Mouse (Mus musculus): ENCODE data around the gene Gm44579. TPM values are rescaled to one million over a fixed set of nuclear protein-coding genes. Genes with fewer than 3 reads are reported as not detected.

The Gm44579 gene
- polyA plus RNA-seq, 1 experiment from 2014 or later, result not detected

DNA sequence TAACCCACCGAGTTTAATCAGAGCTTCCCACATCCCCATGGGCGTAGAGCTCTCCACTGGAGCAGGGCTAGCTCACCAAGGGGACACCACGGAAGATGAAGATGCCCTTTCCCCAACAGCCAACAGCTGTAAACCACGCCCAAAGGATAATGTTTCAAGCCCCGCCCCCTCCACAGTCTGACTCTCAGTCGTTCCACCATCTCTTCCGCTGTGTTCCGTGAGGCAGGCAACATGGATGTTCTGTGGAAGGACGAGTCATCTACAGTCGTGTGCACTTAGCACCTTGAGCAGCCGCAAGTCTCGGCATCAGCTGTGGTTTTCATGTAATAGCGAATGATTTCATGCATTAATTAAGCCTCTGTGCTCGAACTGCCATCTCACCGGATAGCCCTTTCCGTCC, 4.8 kb upstream of the Gm44579 start:
- no peak overlapping the region for H3K27ac ChIP-seq (ENCODE audit: low read depth, low read length)
- no peak overlapping the region for H3K4me2 ChIP-seq (replicated peaks; ENCODE audit: low read depth)
- TF ChIP-seq CTCF (IDR thresholded peaks at IDR 0.05; ENCODE audit: low read depth), result no peak
- no peaks in the 10 kb centered on the region for H3K4me1 ChIP-seq (replicated peaks; ENCODE audit: control insufficient read depth, insufficient read depth, low read length)
- no peak overlapping the region for H3K9ac ChIP-seq (ENCODE audit: low read depth, low read length)
- H3K27me3 ChIP-seq (replicated peaks; ENCODE audit: control insufficient read depth, insufficient read depth, low read length), result no peaks in the 10 kb centered on the region
- ATAC-seq, result no peak
- no peaks in the 10 kb centered on the region for H3K9me3 ChIP-seq (ENCODE audit: control insufficient read depth)
- WGBS, result 46% methylated on average over 16 of the region's 16 CpGs
- H3K4me3 ChIP-seq (ENCODE audit: low read depth, low read length), result no peak overlapping the region
- H3K36me3 ChIP-seq (ENCODE audit: control insufficient read depth, insufficient read depth), result no peaks in the 10 kb centered on the region

DNA sequence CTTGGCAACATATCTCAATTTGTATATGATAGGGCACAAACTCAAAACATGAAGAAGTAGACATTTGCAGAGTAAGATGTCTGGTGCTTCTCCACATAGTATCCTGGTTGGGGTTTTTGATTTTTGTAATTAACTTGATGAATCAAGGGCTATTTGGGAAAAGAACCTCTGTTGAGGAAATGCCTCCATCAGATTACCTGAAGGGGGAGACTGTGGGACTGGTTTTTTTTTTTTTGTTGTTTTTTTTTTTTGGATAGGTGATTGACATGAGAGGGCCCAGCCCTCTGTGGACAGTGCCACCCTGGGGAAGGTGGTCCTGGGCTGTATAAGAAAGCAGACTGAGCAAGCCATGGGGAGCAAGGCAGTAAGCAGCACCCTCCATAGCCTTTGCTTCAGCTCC, 1.6 kb upstream of the Gm44579 start:
- no peaks in the 10 kb centered on the region for H3K9me3 ChIP-seq (ENCODE audit: control insufficient read depth)
- H3K4me3 ChIP-seq (ENCODE audit: low read depth, low read length), result no peak overlapping the region
- TF ChIP-seq CTCF (IDR thresholded peaks at IDR 0.05; ENCODE audit: low read depth), result no peak
- H3K27ac ChIP-seq (ENCODE audit: low read depth, low read length), result no peak overlapping the region
- no peak overlapping the region for H3K4me2 ChIP-seq (replicated peaks; ENCODE audit: low read depth)
- H3K9ac ChIP-seq (ENCODE audit: low read depth, low read length), result no peak overlapping the region
- no peaks in the 10 kb centered on the region for H3K27me3 ChIP-seq (replicated peaks; ENCODE audit: control insufficient read depth, insufficient read depth, low read length)
- H3K4me1 ChIP-seq (replicated peaks; ENCODE audit: control insufficient read depth, insufficient read depth, low read length), result no peaks in the 10 kb centered on the region
- no peaks in the 10 kb centered on the region for H3K36me3 ChIP-seq (ENCODE audit: control insufficient read depth, insufficient read depth)
- no peak for ATAC-seq

DNA sequence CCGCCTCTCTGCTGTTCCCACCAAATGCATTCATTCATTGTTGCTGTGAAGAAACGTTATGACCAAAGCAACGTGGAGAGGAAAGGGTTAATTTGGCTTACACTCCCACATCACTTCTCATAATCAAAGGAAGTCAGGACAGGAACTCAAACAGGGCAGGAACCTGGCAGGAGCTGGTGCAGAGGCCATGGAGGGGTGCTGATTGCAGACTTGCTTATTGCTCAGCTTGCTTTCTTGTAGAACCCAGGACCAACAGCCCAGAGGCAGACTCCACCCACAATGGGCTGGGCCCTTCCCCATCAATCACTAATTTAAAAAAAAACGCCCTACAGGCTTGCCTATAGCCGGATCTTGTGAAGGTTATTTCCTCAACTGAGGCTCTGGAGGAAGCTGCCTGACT, 6.6 kb downstream of the Gm44579 start:
- Histone ChIP-seq H3K4me1 (replicated peaks; ENCODE audit: control insufficient read depth, insufficient read depth, low read length) (no peaks in the 10 kb centered on the region), H3K36me3 (ENCODE audit: control insufficient read depth, insufficient read depth) (no peaks in the 10 kb centered on the region), H3K9me3 (ENCODE audit: control insufficient read depth) (no peaks in the 10 kb centered on the region), H3K4me2 (replicated peaks; ENCODE audit: low read depth) (no peak overlapping the region), H3K4me3 (ENCODE audit: low read depth, low read length) (no peak overlapping the region), H3K9ac (ENCODE audit: low read depth, low read length) (no peak overlapping the region), H3K27me3 (replicated peaks; ENCODE audit: control insufficient read depth, insufficient read depth, low read length) (no peaks in the 10 kb centered on the region), H3K27ac (ENCODE audit: low read depth, low read length) (no peak overlapping the region)
- ATAC-seq, result no peak
- 60% methylated on average over 5 of the region's 5 CpGs for WGBS
- no peak for TF ChIP-seq CTCF (IDR thresholded peaks at IDR 0.05; ENCODE audit: low read depth)

DNA sequence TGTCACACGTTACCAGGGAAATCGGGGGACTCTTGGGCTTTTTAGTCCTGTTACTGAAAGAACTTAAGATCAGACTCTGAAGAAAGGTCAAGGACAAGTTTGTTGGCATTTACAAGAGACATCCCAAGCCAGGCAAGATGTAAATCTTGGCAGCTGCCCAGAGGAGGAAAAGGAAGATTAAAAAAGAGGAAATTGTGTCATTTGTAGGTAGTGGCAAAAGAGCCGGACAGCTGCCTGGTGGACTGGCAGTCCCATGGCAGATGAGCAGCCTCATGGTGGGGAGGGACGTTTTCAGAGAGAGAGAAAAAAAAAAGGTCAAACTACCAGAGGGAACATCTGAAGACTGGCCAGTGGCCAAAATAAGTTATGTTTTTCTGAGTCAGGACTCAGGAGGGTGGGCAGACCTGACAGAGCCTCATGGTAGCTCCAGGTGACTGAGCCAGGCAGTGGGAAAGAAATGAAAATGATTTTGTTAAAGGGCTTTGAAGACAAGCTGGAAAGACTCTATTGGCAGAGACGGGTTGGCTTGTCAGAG, 7.4 kb downstream of the Gm44579 start:
- Histone ChIP-seq H3K4me1 (replicated peaks; ENCODE audit: control insufficient read depth, insufficient read depth, low read length) (no peaks in the 10 kb centered on the region), H3K9ac (ENCODE audit: low read depth, low read length) (no peak overlapping the region), H3K36me3 (ENCODE audit: control insufficient read depth, insufficient read depth) (no peaks in the 10 kb centered on the region), H3K4me3 (ENCODE audit: low read depth, low read length) (no peak overlapping the region), H3K9me3 (ENCODE audit: control insufficient read depth) (no peaks in the 10 kb centered on the region), H3K27me3 (replicated peaks; ENCODE audit: control insufficient read depth, insufficient read depth, low read length) (no peaks in the 10 kb centered on the region), H3K4me2 (replicated peaks; ENCODE audit: low read depth) (no peak overlapping the region), H3K27ac (ENCODE audit: low read depth, low read length) (no peak overlapping the region)
- 70% methylated on average over 5 of the region's 5 CpGs for WGBS
- no peak for TF ChIP-seq CTCF (IDR thresholded peaks at IDR 0.05; ENCODE audit: low read depth)
- no peak for ATAC-seq

DNA sequence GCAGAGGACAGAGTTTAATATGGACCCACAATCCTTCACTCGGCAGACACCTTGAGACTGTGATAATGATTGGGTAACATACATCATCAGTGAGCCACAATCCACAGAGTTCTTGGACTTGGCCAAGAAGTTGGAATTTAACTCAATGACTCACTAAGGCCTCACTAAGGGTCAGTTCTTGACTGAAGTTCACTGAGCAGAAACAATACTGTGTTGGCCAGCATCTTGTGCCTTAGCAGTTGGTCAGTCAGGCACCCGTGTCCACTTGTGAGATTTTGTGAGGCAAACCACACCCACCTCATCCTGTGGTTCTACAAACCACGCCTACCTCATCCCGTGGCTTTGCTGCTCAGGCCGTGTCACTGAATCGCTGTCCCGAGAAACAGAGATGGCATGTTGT, 11.1 kb downstream of the Gm44579 start:
- no peak overlapping the region for H3K4me3 ChIP-seq (ENCODE audit: low read depth, low read length)
- no peaks in the 10 kb centered on the region for H3K36me3 ChIP-seq (ENCODE audit: control insufficient read depth, insufficient read depth)
- no peak overlapping the region for H3K4me2 ChIP-seq (replicated peaks; ENCODE audit: low read depth)
- H3K9ac ChIP-seq (ENCODE audit: low read depth, low read length), result no peak overlapping the region
- no peak for ATAC-seq
- no peaks in the 10 kb centered on the region for H3K27me3 ChIP-seq (replicated peaks; ENCODE audit: control insufficient read depth, insufficient read depth, low read length)
- no peaks in the 10 kb centered on the region for H3K9me3 ChIP-seq (ENCODE audit: control insufficient read depth)
- no peak overlapping the region for H3K27ac ChIP-seq (ENCODE audit: low read depth, low read length)
- WGBS, result 68% methylated on average over 7 of the region's 7 CpGs
- H3K4me1 ChIP-seq (replicated peaks; ENCODE audit: control insufficient read depth, insufficient read depth, low read length), result no peaks in the 10 kb centered on the region
- no peak for TF ChIP-seq CTCF (IDR thresholded peaks at IDR 0.05; ENCODE audit: low read depth)

DNA sequence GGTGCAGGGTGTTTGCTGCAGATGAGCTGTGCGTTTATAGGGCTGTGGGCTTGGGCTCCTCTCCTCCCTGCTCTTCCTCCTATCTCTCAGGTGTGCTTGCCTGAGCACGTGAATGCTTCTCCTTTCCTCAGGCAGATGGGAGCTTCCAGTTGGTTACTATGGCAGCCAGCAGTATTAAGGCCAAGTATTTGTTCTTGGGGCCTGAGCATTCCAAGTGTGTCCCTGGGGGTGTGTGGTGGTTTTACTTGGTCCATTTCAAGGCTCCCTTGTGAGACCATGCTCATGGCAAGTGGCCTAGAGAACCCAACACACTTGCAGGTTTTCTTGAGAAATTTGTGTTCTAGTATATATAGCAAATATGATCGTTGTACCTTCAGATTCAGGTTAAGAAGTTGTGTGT, 25.3 kb downstream of the Gm44579 start, which contains the start of gene Olfr288:
Olfr288 (minus strand) TSS at position 101 of the 400 bp plus-strand sequence.
- H3K27me3 ChIP-seq (replicated peaks; ENCODE audit: control insufficient read depth, insufficient read depth, low read length), result no peaks in the 10 kb centered on the region
- H3K4me3 ChIP-seq (ENCODE audit: low read depth, low read length), result no peak within 1 kb of the TSS
- TF ChIP-seq CTCF (IDR thresholded peaks at IDR 0.05; ENCODE audit: low read depth), result no peak
- H3K4me2 ChIP-seq (replicated peaks; ENCODE audit: low read depth), result no peak within 1 kb of the TSS
- WGBS, result 53% methylated on average over 3 of the region's 3 CpGs
- no peaks in the 10 kb centered on the region for H3K4me1 ChIP-seq (replicated peaks; ENCODE audit: control insufficient read depth, insufficient read depth, low read length)
- H3K27ac ChIP-seq (ENCODE audit: low read depth, low read length), result no peak within 1 kb of the TSS
- no peaks in the 10 kb centered on the region for H3K36me3 ChIP-seq (ENCODE audit: control insufficient read depth, insufficient read depth)
- H3K9me3 ChIP-seq (ENCODE audit: control insufficient read depth), result no peaks in the 10 kb centered on the region
- H3K9ac ChIP-seq (ENCODE audit: low read depth, low read length), result no peak within 1 kb of the TSS
- no peak for ATAC-seq

DNA sequence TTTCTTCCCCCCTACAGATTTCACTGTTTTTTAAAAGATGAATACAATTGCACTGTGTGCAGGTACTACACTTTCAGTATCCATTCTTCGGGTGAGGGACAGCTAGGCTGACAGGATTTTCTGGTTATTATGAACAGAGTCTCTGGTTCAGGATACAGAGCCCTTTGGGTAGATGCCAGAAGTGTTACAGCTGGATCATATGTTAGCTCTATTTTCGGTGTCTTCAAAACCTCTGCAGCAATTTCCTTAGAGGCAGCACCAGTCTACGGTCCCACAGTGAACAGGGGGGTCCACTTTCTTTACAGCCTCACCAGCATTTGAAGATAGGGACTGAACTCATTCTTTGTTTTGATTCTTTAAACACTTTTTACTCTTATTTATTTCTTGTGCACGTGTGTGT, 36.3 kb downstream of the Gm44579 start:
- H3K9ac ChIP-seq (ENCODE audit: low read depth, low read length), result no peak overlapping the region
- H3K4me2 ChIP-seq (replicated peaks; ENCODE audit: low read depth), result no peak overlapping the region
- 0 out of 2 replicates have a peak, but pooled peaks cover 9% of the 10 kb centered on the region for H3K27me3 ChIP-seq (replicated peaks; ENCODE audit: control insufficient read depth, insufficient read depth, low read length)
- no peak for TF ChIP-seq CTCF (IDR thresholded peaks at IDR 0.05; ENCODE audit: low read depth)
- H3K27ac ChIP-seq (ENCODE audit: low read depth, low read length), result no peak overlapping the region
- no peaks in the 10 kb centered on the region for H3K9me3 ChIP-seq (ENCODE audit: control insufficient read depth)
- H3K4me3 ChIP-seq (ENCODE audit: low read depth, low read length), result no peak overlapping the region
- H3K36me3 ChIP-seq (ENCODE audit: control insufficient read depth, insufficient read depth), result no peaks in the 10 kb centered on the region
- no peak for ATAC-seq
- WGBS, result 49% methylated on average over 4 of the region's 4 CpGs
- H3K4me1 ChIP-seq (replicated peaks; ENCODE audit: control insufficient read depth, insufficient read depth, low read length), result no peaks in the 10 kb centered on the region
